In the genomic region with DNA sequence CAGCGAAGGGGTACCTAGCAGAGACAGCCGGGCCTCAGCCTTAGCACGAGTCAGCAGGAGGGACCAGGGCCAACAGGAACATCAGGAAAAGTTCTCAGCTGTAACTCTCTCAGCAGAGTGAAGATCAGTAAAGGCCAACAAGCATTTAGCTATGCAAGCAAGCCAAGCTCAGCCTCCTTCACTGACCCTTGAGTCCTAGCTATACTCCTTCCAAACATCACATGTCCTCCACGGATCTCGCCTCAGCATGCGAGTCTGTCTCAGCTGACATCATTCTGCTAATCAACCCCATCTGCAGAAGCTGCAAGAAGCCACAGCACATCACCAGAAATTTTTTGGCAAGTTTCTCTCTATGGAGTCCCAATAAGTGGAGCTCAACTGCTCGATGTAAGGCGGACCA, we compare ENCODE assay signal across 30 mouse cellular contexts. TPM values are rescaled to one million over a fixed set of nuclear protein-coding genes. Genes with fewer than 3 reads are reported as not detected.
"Had no signal": no experiment of that assay in that cellular context is flagged by ENCODE, and none has a peak within 500 bp of the region (broad histone marks: within the 10 kb centered on the region; RNA-seq: fewer than 3 reads in every experiment).

No protein-coding gene starts in this region.

- DNase-seq: gastrocnemius, postnatal 10 days; gastrocnemius, postnatal 36 days; heart, adult 11 months; heart, adult 2 months; heart, postnatal 14 days; heart, postnatal 36 days; kidney, adult 11 months; kidney, adult 2 months; kidney, postnatal 10 days; kidney, postnatal 25 days; kidney, postnatal 4 days; layer of hippocampus, postnatal 36 days; liver; liver, embryonic 13.5 days had no signal

- H3K4me3 ChIP-seq: heart, adult 2 months; heart, embryonic 13.5 days; heart, embryonic 15.5 days; hindbrain, embryonic 13.5 days; hindbrain, embryonic 15.5 days; layer of hippocampus, adult 2 months; limb, embryonic 10.5 days; limb, embryonic 12.5 days; liver, embryonic 13.5 days; liver, embryonic 15.5 days had no signal

- H3K27ac ChIP-seq: heart, adult 2 months; heart, embryonic 13.5 days; heart, embryonic 15.5 days; hindbrain, embryonic 13.5 days; hindbrain, embryonic 15.5 days; hindbrain, postnatal 0 days; layer of hippocampus, adult 2 months; limb, embryonic 10.5 days; limb, embryonic 12.5 days; liver, embryonic 13.5 days; liver, embryonic 15.5 days had no signal

RNA-seq across cellular contexts. Expression of a gene that starts 16.0 kb away (rescaled TPM):
- total RNA-seq: gastrocnemius, adult 18-20 months; gastrocnemius, postnatal 10 days; gastrocnemius, postnatal 36 days; heart, adult 2 months; heart, postnatal 14 days; heart, postnatal 36 days; hematopoietic stem cell, adult 5-6 weeks; hindbrain, postnatal 0 days; layer of hippocampus, adult 2 months; layer of hippocampus, postnatal 10 days; layer of hippocampus, postnatal 36 days; left cerebral cortex, adult 18-20 months; left cerebral cortex, adult 8-10 months; left cerebral cortex, postnatal 14 days; left cerebral cortex, postnatal 36 days had no signal

RNA-seq across cellular contexts. Expression of a gene that starts 27.6 kb away (rescaled TPM):
- total RNA-seq: gastrocnemius, adult 18-20 months; gastrocnemius, postnatal 10 days; gastrocnemius, postnatal 36 days; heart, adult 2 months; heart, postnatal 14 days; heart, postnatal 36 days; hematopoietic stem cell, adult 5-6 weeks; hindbrain, postnatal 0 days; layer of hippocampus, postnatal 10 days; layer of hippocampus, postnatal 36 days; left cerebral cortex, postnatal 14 days; left cerebral cortex, postnatal 36 days had no signal

RNA-seq across cellular contexts. Expression of a gene that starts 51.0 kb away (rescaled TPM):
- total RNA-seq: gastrocnemius, adult 18-20 months; gastrocnemius, postnatal 10 days; gastrocnemius, postnatal 36 days; heart, adult 2 months; heart, postnatal 14 days; heart, postnatal 36 days; hematopoietic stem cell, adult 5-6 weeks; hindbrain, postnatal 0 days; layer of hippocampus, adult 2 months; layer of hippocampus, postnatal 10 days; layer of hippocampus, postnatal 36 days; left cerebral cortex, adult 18-20 months; left cerebral cortex, adult 8-10 months; left cerebral cortex, postnatal 14 days; left cerebral cortex, postnatal 36 days had no signal
